Mouse (Mus musculus) kidney, adult 2 months (tissue): ENCODE data around the gene Trappc11.

ENCODE experiments used
- CTCF ChIP-seq: fragments of 200-500 bp; conservative IDR thresholded peaks from 2 replicates; pipeline ENCODE4 v1.5.1; 2011; ENCODE audit warnings: low read depth, mild to moderate bottlenecking, control low read depth, low read length, moderate library complexity, mixed read lengths; ENCODE audit not compliant: insufficient read depth, insufficient read length
- POLR2A ChIP-seq: fragments of 200-500 bp; IDR thresholded peaks from one replicate; pipeline ENCODE4 v1.6.1; 2011; ENCODE audit warnings: low read depth, low read length, control low read depth

GRCm38 (mm10) chr8:47547102-47547501 lies 13.8 kb upstream of the Trappc11 start:
- TF ChIP-seq CTCF = no peak
- TF ChIP-seq POLR2A = no peak
